Comparison of ENCODE assay signal across 16 mouse cellular contexts in genomic region chr19:55297961-55298360, GRCm38 (mm10).
DNase-seq lines count a peak whose midpoint lies in the region.
"Had no signal": no experiment of that assay in that cellular context is flagged by ENCODE, and none has a peak within 500 bp of the region (broad histone marks: within the 10 kb centered on the region; RNA-seq: fewer than 3 reads in every experiment).

No protein-coding gene starts in this region.

- DNase-seq in 3T3-L1 (ENCODE audit: low read depth, low spot score) (peak; percentile 80), NIH3T3 (ENCODE audit: low read depth) (peak; percentile 85)
- DNase-seq in brain, adult 2 months (ENCODE audit: low read depth, low spot score), result peak; percentile 11
- no peak for DNase-seq in urinary bladder, postnatal 10 days (ENCODE audit: low spot score)
- DNase-seq in kidney, adult 11 months, result no peak
- no peak for DNase-seq in urinary bladder, postnatal 25 days (ENCODE audit: low spot score)
- no peak for DNase-seq in kidney, adult 8-10 months
- DNase-seq: adrenal gland, adult 2 months; adrenal gland, postnatal 25 days; cerebellum, adult 2 months; cerebellum, adult 9-11 months; cerebellum, postnatal 25 days; forebrain, postnatal 0 days; gastrocnemius, adult 2 months; gastrocnemius, postnatal 14 days; kidney, adult 18-20 months had no signal

Comparison
In these comparisons a context has a peak if more than half of its experiments do, and no peak if none do; other contexts are left out.
1. DNase-seq: peak in 3T3-L1 (single experiment), NIH3T3 (single experiment) and brain, adult 2 months (single experiment); none in urinary bladder, postnatal 10 days (single experiment), kidney, adult 11 months (single experiment), urinary bladder, postnatal 25 days (single experiment) and kidney, adult 8-10 months (0 of 2).